Mouse (Mus musculus) cerebellum, adult 2 months (tissue): ENCODE results near the gene Phf21a. TPM values are rescaled to one million over a fixed set of nuclear protein-coding genes. Genes with fewer than 3 reads are reported as not detected.

Source experiments
- DNase-seq, 2 experiments: peaks; one replicate each; pipeline ENCODE4 v3.0.0; 2021
- H3K27ac ChIP-seq: fragments of 200-500 bp; 2 replicates; pipeline ENCODE4 v1.5.1; 2012; ENCODE audit warnings: low read length, control low read depth, inconsistent platforms; ENCODE audit not compliant: insufficient read depth
- H3K27me3 ChIP-seq: fragments of 200-500 bp; 2 replicates; pipeline ENCODE4 v1.6.1; 2012; ENCODE audit warnings: inconsistent platforms, mild to moderate bottlenecking, low read length, moderate library complexity; ENCODE audit not compliant: control insufficient read depth, insufficient read depth
- H3K4me1 ChIP-seq: fragments of 200-500 bp; 2 replicates; pipeline ENCODE4 v1.6.1; 2011; ENCODE audit warnings: low read length; ENCODE audit not compliant: control insufficient read depth, insufficient read depth
- H3K4me3 ChIP-seq: fragments of 200-500 bp; replicated peaks from 2 replicates; pipeline ENCODE3; 2011; ENCODE audit warnings: mild to moderate bottlenecking, low read depth, low read length, control low read depth; ENCODE audit not compliant: insufficient read depth
- CTCF ChIP-seq: fragments of 200-500 bp; IDR thresholded peaks from 2 replicates; pipeline ENCODE4 v1.5.1; 2011; ENCODE audit warnings: low read depth, mild to moderate bottlenecking, control low read depth, low read length, moderate library complexity, borderline replicate concordance; ENCODE audit not compliant: insufficient read depth
- POLR2A ChIP-seq: fragments of 200-500 bp; IDR thresholded peaks from 2 replicates; pipeline ENCODE4 v1.6.1; 2011; ENCODE audit warnings: low read length, control low read depth, borderline replicate concordance; ENCODE audit not compliant: insufficient read depth
- WGBS: fragments of 180-500 bp; shearing (Covaris S2); methylation state at CpG from one replicate; pipeline ENCODE4 v1.1.7; 2018; 5-methylcytosine and 5-hydroxymethylcytosine counted together
- polyA plus RNA-seq: library from polyadenylated mRNA; depleted of rRNA; stranded (reverse); fragments of >200 nt; gene quantifications from 2 replicates; pipeline ENCODE4 v1.2.3, GENCODE M21; 2012

Phf21a gene
- polyA plus RNA-seq, 1 experiment = 60.4 TPM

DNA sequence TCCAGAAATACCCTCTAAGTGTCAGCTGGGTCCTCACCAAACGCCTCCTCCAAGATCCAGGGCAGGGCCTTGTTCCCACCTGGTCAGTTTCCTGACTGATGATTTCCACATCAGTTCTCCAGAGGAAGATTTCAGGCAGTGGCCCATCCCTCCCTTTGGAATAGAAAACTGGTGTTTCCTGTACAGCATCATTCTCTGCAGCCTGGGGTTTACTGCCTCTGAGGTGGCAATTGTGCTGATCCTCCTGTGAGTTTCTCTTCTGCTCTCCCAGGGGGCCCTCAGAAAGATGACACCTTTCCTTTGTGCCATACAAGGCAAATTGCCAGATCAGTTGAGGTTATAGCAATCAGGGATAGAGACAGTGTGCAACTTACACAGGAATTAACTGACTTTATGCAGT is 233.3 kb downstream of the Phf21a start:
- TF ChIP-seq POLR2A = no peak
- TF ChIP-seq CTCF = no peak
- Histone ChIP-seq H3K4me1 (no peaks in the 10 kb centered on the region), H3K4me3 (no peak overlapping the region), H3K27me3 (no peaks in the 10 kb centered on the region), H3K27ac (no peak overlapping the region)
- no peak for DNase-seq
- 75% methylated on average over 1 of the region's 1 CpGs for WGBS

DNA sequence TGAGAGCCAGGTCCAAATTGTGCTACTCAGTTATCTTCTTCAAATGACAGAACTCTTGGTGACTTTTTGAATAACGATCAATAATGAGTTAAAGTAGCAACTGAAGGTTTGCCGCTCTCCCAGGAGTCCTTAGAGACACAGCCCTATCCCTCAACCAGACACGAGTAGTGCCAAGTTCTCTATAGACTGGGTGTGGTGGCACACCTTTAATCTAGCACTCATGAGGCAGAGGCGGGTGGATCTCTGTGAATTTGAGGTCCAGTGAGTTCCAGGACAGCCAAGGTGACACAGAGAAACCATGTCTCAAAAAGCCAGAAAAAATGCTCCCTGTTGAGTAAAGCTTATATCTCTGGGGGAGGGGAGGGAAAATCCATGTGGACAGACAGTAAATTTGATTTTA is 234.7 kb downstream of the Phf21a start:
- TF ChIP-seq POLR2A = no peak
- no peak for TF ChIP-seq CTCF
- WGBS = 91% methylated on average over 4 of the region's 4 CpGs
- no peak for DNase-seq
- Histone ChIP-seq H3K4me1 (no peaks in the 10 kb centered on the region), H3K4me3 (no peak overlapping the region), H3K27ac (no peak overlapping the region), H3K27me3 (no peaks in the 10 kb centered on the region)

DNA sequence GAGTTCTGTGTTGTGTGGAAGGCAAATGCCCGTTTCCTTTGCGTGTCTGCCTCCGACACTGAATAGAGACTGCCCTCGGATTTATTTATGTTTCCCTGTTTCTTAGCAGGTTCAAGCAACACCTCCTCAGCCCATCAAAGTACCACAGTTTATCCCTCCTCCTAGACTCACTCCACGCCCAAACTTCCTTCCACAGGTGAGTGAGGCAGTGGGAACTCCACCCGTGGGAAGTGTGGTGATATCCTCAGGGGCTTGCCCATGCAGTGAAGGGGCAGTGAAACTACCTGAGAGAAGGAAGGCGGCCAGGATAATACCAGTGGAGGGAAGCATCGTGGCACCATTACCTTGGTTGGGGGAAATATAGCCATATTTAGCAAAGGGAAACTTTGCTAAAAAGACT is 235.3 kb downstream of the Phf21a start:
- no peak overlapping the region for H3K27ac ChIP-seq
- 95% methylated on average over 8 of the region's 8 CpGs for WGBS
- H3K4me1 ChIP-seq = no peaks in the 10 kb centered on the region
- TF ChIP-seq POLR2A (no peak), CTCF (no peak)
- no peaks in the 10 kb centered on the region for H3K27me3 ChIP-seq
- no peak overlapping the region for H3K4me3 ChIP-seq
- no peak for DNase-seq

DNA sequence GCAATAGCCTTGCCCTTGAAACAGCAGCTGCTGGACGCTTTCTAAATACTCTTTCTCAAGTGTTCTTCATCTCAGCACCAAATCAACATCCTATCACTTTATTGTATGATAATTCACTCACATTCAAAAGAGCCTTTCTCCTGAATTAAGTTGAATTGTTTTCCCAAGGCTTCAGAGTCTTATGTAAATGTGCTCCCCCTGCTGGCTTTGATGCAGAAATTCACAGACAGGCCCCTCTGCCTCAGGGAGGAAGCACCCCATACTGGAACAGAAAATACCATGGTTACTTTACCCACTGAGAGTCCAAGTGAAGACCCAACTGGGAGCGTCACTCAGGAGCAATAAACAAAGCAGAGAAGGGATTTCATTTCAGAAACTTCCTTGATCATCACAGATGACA is 237.9 kb downstream of the Phf21a start:
- Histone ChIP-seq H3K27me3 (no peaks in the 10 kb centered on the region), H3K4me1 (no peaks in the 10 kb centered on the region), H3K27ac (peak overlapping the region; percentile 56; the same call in 1 of the 2 replicates), H3K4me3 (no peak overlapping the region)
- 51% methylated on average over 2 of the region's 2 CpGs for WGBS
- DNase-seq = peak in 1 of 2 experiments; percentile 49
- TF ChIP-seq CTCF (peak; percentile 58), POLR2A (no peak)

DNA sequence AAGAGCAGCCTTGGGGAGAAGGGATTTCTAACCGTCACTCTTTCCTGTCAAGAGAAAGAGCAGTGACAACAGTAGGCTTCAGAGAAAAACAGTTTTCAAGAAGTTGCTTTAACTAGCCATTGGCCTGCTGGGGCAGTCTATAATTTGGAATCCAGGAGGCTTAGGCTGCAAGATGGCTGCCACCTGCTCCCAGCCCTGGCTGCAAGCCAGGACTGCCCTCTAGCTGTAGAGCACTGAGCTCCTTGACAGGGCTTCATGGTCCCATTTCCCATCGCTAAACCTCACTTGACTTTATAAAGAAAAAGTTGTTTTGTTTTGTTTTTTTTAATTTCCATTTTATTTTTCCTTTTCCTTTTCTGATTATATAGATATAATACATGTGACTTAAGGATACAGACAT is 238.5 kb downstream of the Phf21a start:
- no peak for TF ChIP-seq POLR2A
- peak; percentile 23; the same call in 1 of the 2 replicates for TF ChIP-seq CTCF
- Histone ChIP-seq H3K4me3 (no peak overlapping the region), H3K4me1 (no peaks in the 10 kb centered on the region), H3K27ac (no peak overlapping the region), H3K27me3 (no peaks in the 10 kb centered on the region)
- WGBS = 47% methylated on average over 2 of the region's 2 CpGs
- peak; percentile 34 to 57 for DNase-seq

DNA sequence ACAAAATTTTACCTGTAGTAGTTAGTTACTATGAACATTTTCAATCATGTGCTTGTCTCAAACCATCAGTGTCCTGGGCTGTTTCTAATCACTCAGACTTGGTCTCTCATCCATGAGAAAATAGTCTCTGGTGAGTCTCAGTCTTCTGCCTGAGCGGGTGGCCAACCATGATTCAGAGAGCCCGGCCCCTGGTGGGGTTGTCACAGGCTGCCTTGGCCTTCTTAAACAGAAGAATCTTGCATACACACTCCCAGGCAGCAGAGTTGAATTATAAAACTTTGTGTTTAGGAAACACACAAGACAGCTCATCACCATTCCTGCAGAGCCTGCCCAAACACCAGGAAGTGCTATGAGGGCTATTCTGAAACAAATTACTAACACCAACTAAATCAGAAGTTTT is 239.0 kb downstream of the Phf21a start:
- no peak for DNase-seq
- no peaks in the 10 kb centered on the region for H3K4me1 ChIP-seq
- H3K4me3 ChIP-seq = no peak overlapping the region
- no peak overlapping the region for H3K27ac ChIP-seq
- no peak for TF ChIP-seq POLR2A
- no peak for TF ChIP-seq CTCF
- 50% methylated on average over 2 of the region's 2 CpGs for WGBS
- no peaks in the 10 kb centered on the region for H3K27me3 ChIP-seq

DNA sequence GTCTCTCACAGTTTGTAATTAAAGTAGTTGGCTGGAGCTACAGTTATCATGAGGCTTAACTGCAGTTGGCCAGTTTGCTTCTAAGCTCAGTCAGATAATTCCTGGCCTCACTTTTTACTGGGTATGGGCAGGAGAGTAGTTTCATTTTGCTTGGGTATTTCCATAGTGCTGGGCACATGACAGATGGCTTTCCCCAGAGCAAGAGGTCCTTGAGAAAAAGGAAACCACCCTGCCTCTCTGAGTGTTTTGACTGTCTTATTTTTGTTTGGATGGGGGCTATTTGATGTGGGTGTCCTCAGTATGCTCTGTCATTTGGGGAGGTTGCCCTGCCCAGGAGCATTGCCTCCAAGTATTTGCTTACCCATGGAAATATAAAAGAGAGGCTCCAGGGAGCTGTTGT is 249.5 kb downstream of the Phf21a start:
- no peak for TF ChIP-seq POLR2A
- Histone ChIP-seq H3K4me1 (no peaks in the 10 kb centered on the region), H3K27ac (no peak overlapping the region), H3K27me3 (no peaks in the 10 kb centered on the region), H3K4me3 (no peak overlapping the region)
- DNase-seq = no peak

DNA sequence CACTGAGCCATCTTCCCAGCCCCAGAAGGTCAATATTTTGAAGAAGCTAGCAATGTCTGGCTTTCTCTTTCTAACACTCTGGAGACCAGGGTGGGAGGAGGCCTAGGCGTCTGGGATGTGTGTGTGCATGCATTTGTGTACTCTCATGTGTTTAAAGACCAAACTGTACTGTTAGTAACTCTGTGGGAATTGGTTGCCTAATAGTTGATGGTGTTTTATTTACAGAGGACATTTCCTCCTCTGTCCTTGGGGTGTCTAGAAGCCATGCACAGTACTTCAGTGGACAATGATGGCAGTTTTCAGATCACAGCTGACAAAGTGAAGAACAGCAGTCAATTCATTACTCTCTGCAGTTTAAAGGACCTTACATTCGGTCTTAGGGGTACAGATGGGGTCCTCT is 254.3 kb downstream of the Phf21a start:
- no peak overlapping the region for H3K4me3 ChIP-seq
- H3K27ac ChIP-seq = no peak overlapping the region
- 84% methylated on average over 2 of the region's 2 CpGs for WGBS
- H3K4me1 ChIP-seq = no peaks in the 10 kb centered on the region
- no peak for DNase-seq
- H3K27me3 ChIP-seq = no peaks in the 10 kb centered on the region
- TF ChIP-seq CTCF (no peak), POLR2A (no peak)
